Mouse (Mus musculus): ENCODE measurements at regions not wholly inside any gene's neighbourhood (a gene's known extent, or its start where the extent isn't known, plus 50 kb on each side); places are given as distances from the start of the nearest gene placed in this dataset.

GRCm38 (mm10) chr2:82698417-82698988, 244.9 kb upstream of the Fsip2 start:
- intact Hi-C loops (cut with DNase I): no loop called here
- DNase-seq: no peak

- no peak for DNase-seq
- intact Hi-C loops (cut with DNase I): no loop called here
Measured at GRCm38 (mm10) chr2:82701851-82702250, 241.6 kb upstream of the Fsip2 start.

- peak in 1 of 2 experiments; percentile 3 for DNase-seq
Measured at GRCm38 (mm10) chr2:82715773-82716172, 227.7 kb upstream of the Fsip2 start.

More at GRCm38 (mm10) chr2:82715773-82716172, 227.7 kb upstream of the Fsip2 start:
- intact Hi-C loops (cut with DNase I): no loop called here
